In the genomic region with DNA sequence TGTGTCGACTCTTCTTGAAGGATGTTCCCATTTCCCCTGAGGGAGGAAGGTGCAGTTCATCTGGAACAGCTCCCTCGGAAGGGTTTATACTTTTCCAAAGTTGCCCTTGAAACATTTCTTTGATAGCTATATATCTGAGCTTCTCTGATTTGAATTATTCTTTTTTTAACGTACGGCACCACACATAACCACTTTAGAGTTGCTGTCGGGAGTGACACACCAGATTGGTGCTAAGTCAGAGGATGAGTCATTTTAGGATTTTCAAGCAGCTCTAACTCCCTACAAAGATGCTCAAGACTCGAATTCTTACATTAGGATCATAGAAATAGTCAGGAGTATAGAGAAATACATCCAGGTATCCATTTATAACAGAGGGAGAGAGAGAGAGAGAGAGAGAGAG, we compare ENCODE assay signal across 31 mouse cellular contexts.
"Had no signal": no experiment of that assay in that cellular context is flagged by ENCODE, and none has a peak within 500 bp of the region (broad histone marks: within the 10 kb centered on the region; RNA-seq: fewer than 3 reads in every experiment).

No protein-coding gene starts in this region.

- H3K4me3 ChIP-seq: heart, embryonic 10.5 days; heart, embryonic 12.5 days; heart, embryonic 13.5 days; heart, embryonic 15.5 days; hindbrain, embryonic 10.5 days; hindbrain, embryonic 12.5 days; hindbrain, embryonic 13.5 days; hindbrain, embryonic 15.5 days; intestine, embryonic 15.5 days; kidney, embryonic 15.5 days; layer of hippocampus, adult 2 months had no signal

- ATAC-seq: inflammation-experienced regulatory T-cells, adult 6 months; intestine, embryonic 15.5 days; intestine, embryonic 16.5 days; intestine, postnatal 0 days had no signal

- DNase-seq: heart, postnatal 10 days; heart, postnatal 14 days; heart, postnatal 36 days; heart, postnatal 4 days; kidney, adult 11 months; kidney, adult 18-20 months; kidney, adult 2 months; kidney, adult 8-10 months; kidney, adult 9 months; kidney, postnatal 10 days; kidney, postnatal 14 days; kidney, postnatal 25 days; kidney, postnatal 36 days; kidney, postnatal 4 days; layer of hippocampus, adult 9-11 months had no signal

- H3K27me3 ChIP-seq: heart, embryonic 12.5 days; heart, embryonic 13.5 days; heart, embryonic 15.5 days; hindbrain, embryonic 12.5 days; hindbrain, embryonic 13.5 days; hindbrain, embryonic 15.5 days; intestine, embryonic 15.5 days; kidney, embryonic 15.5 days had no signal

- H3K27ac ChIP-seq: heart, embryonic 10.5 days; heart, embryonic 13.5 days; heart, embryonic 15.5 days; hindbrain, embryonic 10.5 days; hindbrain, embryonic 12.5 days; hindbrain, embryonic 13.5 days; hindbrain, embryonic 14.5 days; hindbrain, embryonic 15.5 days; intestine, embryonic 15.5 days; kidney, embryonic 15.5 days; kidney, postnatal 0 days had no signal

- H3K36me3 ChIP-seq: heart, embryonic 10.5 days; heart, embryonic 12.5 days; heart, embryonic 13.5 days; heart, embryonic 15.5 days; hindbrain, embryonic 10.5 days; hindbrain, embryonic 12.5 days; hindbrain, embryonic 13.5 days; hindbrain, embryonic 15.5 days; intestine, embryonic 15.5 days; kidney, embryonic 15.5 days had no signal

- H3K4me1 ChIP-seq: heart, embryonic 12.5 days; heart, embryonic 13.5 days; heart, embryonic 15.5 days; hindbrain, embryonic 10.5 days; hindbrain, embryonic 12.5 days; hindbrain, embryonic 15.5 days; intestine, embryonic 15.5 days; kidney, embryonic 15.5 days had no signal
